Mouse (Mus musculus): ENCODE results near the gene Nup93. TPM values are rescaled to one million over a fixed set of nuclear protein-coding genes. Genes with fewer than 3 reads are reported as not detected.

Gene Nup93
- total RNA-seq, 4 experiments from 2014 or later, result 48.3 to 54.1 (median 49.8) TPM

DNA sequence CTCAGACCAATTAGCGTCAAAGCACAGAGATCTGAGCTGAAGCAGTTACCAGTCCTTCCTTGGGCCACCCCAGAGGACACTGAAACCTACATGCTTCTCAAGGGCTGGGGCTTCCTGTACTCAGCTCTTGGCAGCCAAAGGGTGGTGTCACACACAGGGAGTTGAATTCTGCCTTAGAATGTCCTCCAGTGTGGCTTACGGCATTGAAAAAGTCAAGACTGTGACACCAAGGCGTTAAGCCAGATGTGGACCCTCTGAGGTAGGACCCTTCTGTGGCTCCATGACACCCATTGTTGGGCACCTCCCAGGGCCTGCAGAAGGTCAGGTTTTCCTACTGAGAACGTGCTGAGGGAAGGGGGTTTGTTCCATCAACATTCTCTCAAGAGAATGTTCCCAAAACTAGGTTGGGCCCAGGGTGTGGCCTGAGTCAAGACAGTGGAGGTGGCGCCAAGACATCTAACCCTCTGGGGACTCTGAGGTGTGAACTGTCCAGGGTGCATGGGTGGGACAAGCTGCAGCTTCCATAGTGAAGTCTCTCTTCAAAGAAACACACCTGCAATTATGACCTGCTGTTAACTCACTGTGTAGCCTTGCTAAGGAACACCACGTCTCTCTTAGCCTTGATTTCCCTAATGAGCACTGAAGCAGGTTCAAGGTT is 147.5 kb downstream of the Nup93 start:
- DNase-seq (ENCODE audit: low spot score in 2 of 2), result no peak

DNA sequence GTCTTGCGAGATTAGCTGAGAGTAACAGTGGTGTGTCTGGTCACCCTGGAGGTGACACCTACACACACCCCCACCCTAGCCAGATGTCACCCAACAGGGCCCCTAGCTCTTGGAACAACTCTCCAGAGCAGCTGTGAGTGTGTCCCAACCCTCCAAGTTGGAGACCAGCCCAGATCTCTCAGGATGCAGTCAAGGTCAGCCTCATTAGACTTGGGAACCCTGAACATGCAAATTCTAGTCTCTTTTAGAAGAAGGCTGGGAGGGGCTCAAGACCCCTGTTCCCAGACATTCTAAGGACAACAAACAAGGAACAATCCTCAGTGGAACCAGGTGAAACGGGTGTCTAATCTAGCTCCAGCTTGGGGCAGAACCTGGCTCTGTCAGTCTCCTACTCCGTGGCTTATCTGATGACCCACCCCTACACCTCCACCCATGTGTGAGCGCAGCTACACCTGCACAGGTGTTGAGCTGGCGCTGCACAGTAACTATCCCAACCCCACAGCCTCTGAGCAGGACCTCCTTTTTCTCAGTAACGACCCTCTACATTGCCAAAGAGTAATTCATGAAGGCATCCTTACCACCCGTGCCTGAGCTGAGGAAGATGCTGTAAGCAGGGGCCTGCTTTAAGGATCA is 148.4 kb downstream of the Nup93 start:
- no peak for DNase-seq (ENCODE audit: low spot score in 2 of 2)

DNA sequence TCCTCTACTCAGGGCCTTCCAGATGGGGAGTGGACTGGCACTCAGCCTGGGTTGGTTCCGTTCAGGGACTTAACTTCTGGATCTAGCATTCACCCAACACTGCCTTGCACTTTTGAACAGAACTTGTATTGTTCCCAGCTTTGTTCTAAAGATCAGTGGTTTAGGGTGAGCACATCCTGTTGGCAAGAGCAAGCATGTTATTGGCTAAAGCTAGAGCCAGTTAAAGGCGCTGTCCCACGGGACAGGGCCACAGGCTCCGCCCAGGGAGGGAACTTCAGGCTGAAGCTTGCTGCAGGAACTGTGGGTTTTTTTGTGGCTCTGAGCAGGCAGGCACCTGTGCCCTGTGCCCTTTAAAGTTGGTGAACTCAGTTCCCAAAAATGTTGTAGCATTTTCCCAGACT is 148.9 kb downstream of the Nup93 start:
- DNase-seq (ENCODE audit: low spot score in 2 of 2), result peak in 1 of 2 experiments; percentile 37

DNA sequence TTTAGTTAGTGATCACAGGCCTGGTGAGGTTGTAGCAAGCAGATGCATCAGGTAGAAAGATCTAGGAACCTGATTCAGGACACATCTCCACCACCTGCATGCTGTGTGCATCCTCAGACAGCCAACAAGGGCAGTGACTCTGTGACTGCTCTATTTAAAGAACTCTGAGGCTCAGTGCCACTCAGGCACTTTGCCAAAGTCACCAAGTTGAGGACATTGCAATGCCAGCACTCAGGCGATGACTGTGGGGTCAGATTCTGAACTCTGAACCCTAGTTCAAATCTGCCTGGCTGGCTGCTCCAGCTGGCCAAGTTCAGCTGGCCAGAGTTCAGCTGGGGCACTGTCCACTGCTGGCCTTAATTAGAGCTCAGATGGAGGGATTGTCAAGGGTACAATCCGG is 149.5 kb downstream of the Nup93 start:
- no peak for DNase-seq (ENCODE audit: low spot score in 2 of 2)

DNA sequence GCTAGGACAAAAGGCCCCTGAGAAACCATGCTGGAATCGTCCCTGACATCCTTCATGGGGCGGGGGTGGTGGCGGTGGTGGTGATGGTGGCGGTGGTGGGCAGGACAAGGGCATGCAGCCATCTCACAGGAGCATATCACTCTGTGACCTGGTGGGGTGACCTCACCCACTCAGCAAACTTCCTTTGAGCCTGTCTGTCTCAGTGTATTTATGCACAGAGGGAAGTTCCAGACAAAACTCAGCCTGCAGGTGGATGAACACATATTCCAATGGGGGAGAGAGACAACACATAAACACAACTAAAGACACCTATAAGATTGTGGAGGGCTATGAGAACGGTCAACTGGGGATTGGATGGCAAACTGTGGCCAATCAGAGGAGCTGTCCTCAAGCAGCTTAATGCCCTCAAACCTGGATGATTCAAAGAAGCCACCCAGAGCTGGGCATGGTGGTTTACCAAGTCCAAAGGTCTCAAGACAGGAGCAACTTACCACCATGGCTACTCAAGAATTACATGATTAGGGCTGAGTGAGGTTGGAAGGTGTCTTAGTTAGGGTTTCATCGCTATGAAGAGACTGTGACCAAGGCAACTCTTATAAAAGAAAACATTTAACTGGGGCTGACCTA is 150.4 kb downstream of the Nup93 start:
- no peak for DNase-seq (ENCODE audit: low spot score in 2 of 2)

DNA sequence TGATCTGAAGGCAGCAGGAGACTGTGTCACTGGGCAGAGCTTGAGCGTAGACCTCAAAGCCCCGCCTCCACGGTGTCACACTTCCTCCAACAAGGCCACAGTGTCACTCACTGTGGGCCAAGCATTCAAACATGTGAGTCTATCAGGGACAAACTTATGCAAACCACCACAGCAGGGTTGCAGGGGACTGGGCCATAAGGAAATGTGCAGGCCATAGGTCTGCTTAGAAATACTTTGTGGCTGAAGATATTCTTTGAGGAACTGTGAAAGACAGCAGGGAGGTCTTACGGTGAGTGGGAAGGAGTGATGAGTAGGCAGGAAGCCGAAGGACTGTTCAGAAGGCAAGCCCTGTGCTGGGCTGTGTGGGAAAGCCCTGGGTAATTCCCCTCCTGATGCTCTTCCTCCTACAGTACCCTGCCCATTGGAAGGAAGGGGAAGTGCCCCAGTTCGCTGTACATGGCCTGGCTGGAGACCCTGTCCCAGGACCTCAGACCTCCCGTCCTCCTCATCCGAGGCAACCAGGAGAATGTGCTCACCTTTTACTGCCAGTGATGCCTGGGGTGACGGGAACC is 151.1 kb downstream of the Nup93 start:
- no peak for DNase-seq (ENCODE audit: low spot score in 2 of 2)

Small RNA genes lying within 50 kb of the gene (microRNA-seq; reads per million reads assigned to microRNA genes)
- 3,480 to 3,528 reads per million in 2 experiments for gene Mir138-2

Other genes with a start within 250 kb of the Nup93 start
- 100 to 1,000 TPM; 128 to 132 (median 131) TPM for gene Amfr, start 201.7 kb upstream of the Nup93 start, total RNA-seq (2022)
- 10 to 100 TPM; 42.5 to 50.6 (median 47.7) TPM for gene Nudt21, start 177.5 kb upstream of the Nup93 start, total RNA-seq (2022)
- 100 to 1,000 TPM in 1 of 4 experiments, 10 to 100 TPM in 3; 97.3 to 111 (median 99.2) TPM for gene Ogfod1, start 177.4 kb upstream of the Nup93 start, total RNA-seq (2022)
- gene Bbs2, start 115.6 kb upstream of the Nup93 start, total RNA-seq (2022), result 10 to 100 TPM; 33.2 to 41.9 (median 38.5) TPM
- not detected for gene Mt4, start 77.4 kb upstream of the Nup93 start, total RNA-seq (2022)
- gene Mt3, start 62.0 kb upstream of the Nup93 start, total RNA-seq (2022), result 100 to 1,000 TPM; 785 to 962 (median 864) TPM
- 100 to 1,000 TPM; 287 to 602 (median 391) TPM for gene Mt2, start 41.9 kb upstream of the Nup93 start, total RNA-seq (2022)
- gene Mt1, start 35.5 kb upstream of the Nup93 start, total RNA-seq (2022), result 100 to 1,000 TPM; 307 to 666 (median 449) TPM
- gene Slc12a3, start 114.6 kb downstream of the Nup93 start, total RNA-seq (2022), result under 1 TPM; 0.20 to 0.57 (median 0.48) TPM
- 10 to 100 TPM; 68.9 to 76.1 (median 73.2) TPM for gene Herpud1, start 171.9 kb downstream of the Nup93 start, total RNA-seq (2022)
- 1 to 10 TPM in 3 of 4 experiments, under 1 TPM in 1; 0.81 to 3.7 (median 2.6) TPM for gene Nlrc5, start 219.8 kb downstream of the Nup93 start, total RNA-seq (2022)